Mouse (Mus musculus) stomach, embryonic 14.5 days (tissue): Measurements from ENCODE around the gene Mapt. TPM values are rescaled to one million over a fixed set of nuclear protein-coding genes. Genes with fewer than 3 reads are reported as not detected.

Experiments used
- ATAC-seq: fragments of 200-750 bp; cut with Nextera tagmentation; 2 replicates; pipeline ENCODE4 v1.8.0; 2017; ENCODE audit warnings: low read depth, moderate TSS enrichment; ENCODE audit not compliant: insufficient number of reproducible peaks, insufficient read depth, low FRiP score
- H3K27ac ChIP-seq: fragments of 300-500 bp; sonication (generic); 2 replicates; pipeline ENCODE4 v1.5.1; 2014; ENCODE audit warnings: mild to moderate bottlenecking, low read length, moderate library complexity, mixed read lengths
- H3K27me3 ChIP-seq: fragments of 300-500 bp; sonication (generic); 2 replicates; pipeline ENCODE4 v1.6.1; 2014; ENCODE audit warnings: low read length, control low read depth, mixed read lengths; ENCODE audit not compliant: control insufficient read depth, insufficient read depth
- H3K36me3 ChIP-seq: fragments of 300-500 bp; sonication (generic); 2 replicates; pipeline ENCODE4 v1.6.1; 2014; ENCODE audit warnings: mild to moderate bottlenecking, control low read depth, low read length, moderate library complexity, mixed read lengths; ENCODE audit not compliant: control insufficient read depth, insufficient read depth
- H3K4me1 ChIP-seq: fragments of 300-500 bp; sonication (generic); 2 replicates; pipeline ENCODE4 v1.6.1; 2014; ENCODE audit warnings: low read length, control low read depth, mixed read lengths; ENCODE audit not compliant: control insufficient read depth, insufficient read depth
- H3K4me2 ChIP-seq: fragments of 300-500 bp; sonication (generic); replicated peaks from 2 replicates; pipeline ENCODE4 v1.6.1; 2014; ENCODE audit warnings: low read depth, low read length, control low read depth
- H3K4me3 ChIP-seq: fragments of 300-500 bp; sonication (generic); 2 replicates; pipeline ENCODE4 v1.5.1; 2014; ENCODE audit warnings: low read depth, low read length, control low read depth
- H3K9ac ChIP-seq: fragments of 300-500 bp; sonication (generic); replicated peaks from 2 replicates; pipeline ENCODE4 v1.6.1; 2014; ENCODE audit warnings: low read depth, mild to moderate bottlenecking, control low read depth, low read length, moderate library complexity, mixed read lengths
- H3K9me3 ChIP-seq: fragments of 300-500 bp; sonication (generic); 2 replicates; pipeline ENCODE4 v1.6.1; 2016; ENCODE audit warnings: low read depth, low read length, control low read depth; ENCODE audit not compliant: control insufficient read depth
- WGBS: fragments of 180-500 bp; shearing (Covaris S2); extraction: QIAGEN DNeasy Blood & Tissue Kit; methylation state at CpG from one replicate; pipeline ENCODE4 v1.1.7; 2014; 5-methylcytosine and 5-hydroxymethylcytosine counted together
- polyA plus RNA-seq: library from polyadenylated mRNA; unstranded; fragments of >200 nt; fragmentation: Nextera tagmentation; extraction: Ambion mirVana; gene quantifications from 2 replicates; pipeline ENCODE4 v1.2.1, GENCODE M21; 2014

The Mapt gene
- polyA plus RNA-seq, 1 experiment from 2014 or later, result 17.5 TPM

- H3K9me3 ChIP-seq, result no peaks in the 10 kb centered on the region
- no peak overlapping the region for H3K9ac ChIP-seq
- 89% methylated on average over 3 of the region's 3 CpGs for WGBS
- no peaks in the 10 kb centered on the region for H3K4me1 ChIP-seq
- no peak overlapping the region for H3K4me3 ChIP-seq
- H3K4me2 ChIP-seq, result no peak overlapping the region
- no peaks in the 10 kb centered on the region for H3K27me3 ChIP-seq
- H3K36me3 ChIP-seq, result peaks cover 28% of the 10 kb centered on the region
- H3K27ac ChIP-seq, result no peak overlapping the region
- no peak for ATAC-seq
These were observed 100.0 kb downstream of the Mapt start for GRCm38 (mm10) chr11:104331208-104331607.

GRCm38 (mm10) chr11:104332105-104332504 lies 100.9 kb downstream of the Mapt start:
- ATAC-seq, result no peak

GRCm38 (mm10) chr11:104334115-104334514 lies 102.9 kb downstream of the Mapt start:
- Histone ChIP-seq H3K36me3 (peaks cover 42% of the 10 kb centered on the region), H3K27me3 (no peaks in the 10 kb centered on the region), H3K9ac (no peak overlapping the region), H3K9me3 (no peaks in the 10 kb centered on the region), H3K4me2 (no peak overlapping the region), H3K4me3 (no peak overlapping the region), H3K27ac (no peak overlapping the region), H3K4me1 (no peaks in the 10 kb centered on the region)
- ATAC-seq, result no peak
- WGBS, result 71% methylated on average over 5 of the region's 5 CpGs

More at GRCm38 (mm10) chr11:104332105-104332504, 100.9 kb downstream of the Mapt start:
- no peaks in the 10 kb centered on the region for H3K27me3 ChIP-seq
- WGBS, result 82% methylated on average over 5 of the region's 5 CpGs
- no peak overlapping the region for H3K9ac ChIP-seq
- H3K4me1 ChIP-seq, result no peaks in the 10 kb centered on the region
- H3K27ac ChIP-seq, result no peak overlapping the region
- no peak overlapping the region for H3K4me2 ChIP-seq
- peaks cover 34% of the 10 kb centered on the region for H3K36me3 ChIP-seq
- no peak overlapping the region for H3K4me3 ChIP-seq
- no peaks in the 10 kb centered on the region for H3K9me3 ChIP-seq

DNA sequence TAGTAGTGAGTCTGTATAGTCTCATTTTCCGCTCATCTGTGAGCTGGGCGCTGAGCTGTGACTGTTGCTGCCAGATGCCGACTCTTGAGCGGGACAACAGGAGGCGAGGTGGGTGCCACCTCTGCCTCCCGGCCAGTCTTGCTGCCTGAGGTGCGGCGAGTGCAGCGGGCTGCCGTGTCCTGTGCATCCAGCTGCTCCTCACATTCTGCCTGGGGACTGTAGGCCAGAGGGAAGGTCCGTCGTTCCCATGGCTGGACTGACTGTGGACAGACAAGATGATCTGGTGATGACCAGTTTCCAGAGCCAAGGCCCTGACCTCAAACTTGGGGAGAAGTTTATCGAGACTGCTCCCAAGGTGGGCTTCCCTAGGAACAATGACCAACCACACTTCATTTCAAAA lies 103.8 kb downstream of the Mapt start:
- ATAC-seq, result no peak
- H3K36me3 ChIP-seq, result peaks cover 48% of the 10 kb centered on the region

GRCm38 (mm10) chr11:104346931-104347330 lies 115.7 kb downstream of the Mapt start:
- Histone ChIP-seq H3K27me3 (no peaks in the 10 kb centered on the region), H3K4me3 (no peak overlapping the region), H3K36me3 (peaks cover 62% of the 10 kb centered on the region), H3K9me3 (no peaks in the 10 kb centered on the region), H3K4me1 (no peaks in the 10 kb centered on the region), H3K9ac (no peak overlapping the region), H3K27ac (no peak overlapping the region), H3K4me2 (no peak overlapping the region)
- no peak for ATAC-seq
- WGBS, result 71% methylated on average over 3 of the region's 3 CpGs

More for the DNA sequence above, 103.8 kb downstream of the Mapt start:
- 90% methylated on average over 13 of the region's 13 CpGs for WGBS
- H3K9me3 ChIP-seq, result no peaks in the 10 kb centered on the region
- no peak overlapping the region for H3K4me2 ChIP-seq
- H3K4me1 ChIP-seq, result no peaks in the 10 kb centered on the region
- H3K9ac ChIP-seq, result no peak overlapping the region
- no peak overlapping the region for H3K4me3 ChIP-seq
- no peak overlapping the region for H3K27ac ChIP-seq
- H3K27me3 ChIP-seq, result no peaks in the 10 kb centered on the region

- H3K4me3 ChIP-seq, result no peak overlapping the region
- H3K9ac ChIP-seq, result no peak overlapping the region
- ATAC-seq, result no peak
- H3K27ac ChIP-seq, result no peak overlapping the region
- H3K36me3 ChIP-seq, result peaks cover 2% of the 10 kb centered on the region
- H3K9me3 ChIP-seq, result no peaks in the 10 kb centered on the region
- no peaks in the 10 kb centered on the region for H3K27me3 ChIP-seq
- WGBS, result 29% methylated on average over 2 of the region's 2 CpGs
- H3K4me2 ChIP-seq, result no peak overlapping the region
- no peaks in the 10 kb centered on the region for H3K4me1 ChIP-seq
These were observed 130.6 kb downstream of the Mapt start for GRCm38 (mm10) chr11:104361790-104362189.

DNA sequence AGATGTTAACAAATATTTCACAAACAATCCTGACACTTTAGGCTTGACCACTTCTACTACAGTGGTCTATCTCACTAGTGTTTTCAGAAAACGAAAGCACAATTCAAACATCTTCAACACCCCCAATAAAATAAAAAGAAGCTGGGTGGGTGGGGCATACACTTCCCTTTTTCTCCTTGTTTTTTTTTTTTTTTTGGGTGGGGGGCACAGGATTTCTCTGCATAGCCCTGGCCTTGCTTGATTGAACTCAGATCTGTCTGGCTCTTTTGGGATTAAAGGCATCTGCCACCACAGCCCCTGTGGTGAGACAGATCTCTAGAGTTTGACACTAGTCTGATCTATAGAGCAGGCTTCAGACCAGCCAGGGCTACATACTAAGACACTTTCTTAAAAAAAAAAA lies 131.5 kb downstream of the Mapt start:
- no peaks in the 10 kb centered on the region for H3K27me3 ChIP-seq
- ATAC-seq, result no peak
- H3K9ac ChIP-seq, result no peak overlapping the region
- H3K9me3 ChIP-seq, result no peaks in the 10 kb centered on the region
- H3K36me3 ChIP-seq, result no peaks in the 10 kb centered on the region; the same call in none of the 2 replicates
- no peak overlapping the region for H3K4me3 ChIP-seq
- 94% methylated on average over 1 of the region's 1 CpGs for WGBS
- H3K27ac ChIP-seq, result no peak overlapping the region
- H3K4me1 ChIP-seq, result no peaks in the 10 kb centered on the region
- no peak overlapping the region for H3K4me2 ChIP-seq

DNA sequence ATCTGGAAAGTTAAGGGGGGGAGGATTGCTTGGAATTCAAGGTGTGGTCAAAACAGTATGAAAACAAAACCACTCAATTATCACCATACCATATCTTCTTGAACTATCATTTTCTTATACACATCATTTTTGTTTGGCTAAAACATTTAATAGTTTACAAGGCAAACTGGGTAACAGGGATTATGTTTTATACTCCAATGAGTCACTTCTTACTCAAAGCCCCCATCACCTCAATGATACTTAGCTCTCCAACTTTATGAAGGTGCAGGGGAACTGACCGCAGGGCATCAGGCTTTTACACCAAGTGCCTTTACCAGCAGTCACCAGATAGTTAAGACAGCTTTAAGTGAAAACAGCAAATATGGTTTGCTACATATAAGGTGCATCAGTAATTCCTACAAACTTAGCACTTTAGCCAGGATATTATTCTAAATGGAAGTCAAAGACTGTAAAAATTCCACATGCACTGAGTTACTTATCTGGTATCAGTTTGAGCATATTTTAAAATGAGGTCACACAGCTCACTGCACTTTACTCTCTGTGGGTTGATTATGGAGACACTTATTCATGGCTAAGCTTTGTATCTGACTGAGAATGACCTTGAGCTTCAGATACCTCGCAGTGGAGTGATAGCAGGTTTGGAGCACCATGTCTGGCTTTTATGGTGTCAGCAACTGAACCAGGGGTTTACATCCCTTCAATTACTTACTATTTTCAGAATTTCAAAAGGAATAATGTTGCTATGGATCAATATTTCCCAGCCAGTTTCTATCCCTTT lies 132.8 kb downstream of the Mapt start:
- no peak overlapping the region for H3K4me2 ChIP-seq
- no peak overlapping the region for H3K4me3 ChIP-seq
- 94% methylated on average over 2 of the region's 2 CpGs for WGBS
- H3K4me1 ChIP-seq, result no peaks in the 10 kb centered on the region
- peaks cover 7% of the 10 kb centered on the region; the same call in 1 of the 2 replicates for H3K36me3 ChIP-seq
- no peak for ATAC-seq
- H3K9me3 ChIP-seq, result no peaks in the 10 kb centered on the region
- H3K27ac ChIP-seq, result no peak overlapping the region
- H3K9ac ChIP-seq, result no peak overlapping the region
- no peaks in the 10 kb centered on the region for H3K27me3 ChIP-seq
